Mouse (Mus musculus): ENCODE measurements around the gene Rgsl1.

DNA sequence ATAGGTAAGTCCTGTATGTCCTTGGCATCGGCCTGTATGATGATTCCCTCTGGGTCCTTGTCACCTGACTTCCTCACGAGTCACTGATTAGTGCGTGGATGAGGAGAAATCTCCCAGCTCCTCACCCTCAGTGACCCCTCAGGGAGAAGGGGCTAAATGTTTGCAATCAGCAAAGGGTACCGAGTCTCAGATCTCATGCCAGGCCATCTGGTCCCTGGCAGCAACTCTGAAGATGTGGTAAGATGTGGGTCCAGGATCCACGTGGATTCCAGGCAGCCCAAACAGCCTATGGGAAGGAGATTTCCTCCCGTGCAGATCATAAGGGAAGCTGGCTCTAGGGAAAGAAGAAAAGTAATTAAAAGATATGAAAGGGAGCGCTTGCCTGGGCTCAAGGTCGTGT is 12.0 kb upstream of the Rgsl1 start:
- TF ChIP-seq CTCF (IDR thresholded peaks at IDR 0.05; ENCODE audit: low read depth, low read length) (no peak), POLR2A (IDR thresholded peaks at IDR 0.05; ENCODE audit: extremely low read depth, insufficient read depth, low read length) (no peak)

All from liver, adult 2 months (tissue).